Mouse (Mus musculus): ENCODE results near the gene Naglu. TPM values are rescaled to one million over a fixed set of nuclear protein-coding genes. Genes with fewer than 3 reads are reported as not detected.
"Not testable (repeated sequence)": the region's sequence is repeated elsewhere in the genome, so short reads cannot be mapped to it uniquely, and the experiment has no call there.

Naglu gene
- total RNA-seq, 2 experiments from 2014 or later: 36.3 to 47.0 TPM

DNA sequence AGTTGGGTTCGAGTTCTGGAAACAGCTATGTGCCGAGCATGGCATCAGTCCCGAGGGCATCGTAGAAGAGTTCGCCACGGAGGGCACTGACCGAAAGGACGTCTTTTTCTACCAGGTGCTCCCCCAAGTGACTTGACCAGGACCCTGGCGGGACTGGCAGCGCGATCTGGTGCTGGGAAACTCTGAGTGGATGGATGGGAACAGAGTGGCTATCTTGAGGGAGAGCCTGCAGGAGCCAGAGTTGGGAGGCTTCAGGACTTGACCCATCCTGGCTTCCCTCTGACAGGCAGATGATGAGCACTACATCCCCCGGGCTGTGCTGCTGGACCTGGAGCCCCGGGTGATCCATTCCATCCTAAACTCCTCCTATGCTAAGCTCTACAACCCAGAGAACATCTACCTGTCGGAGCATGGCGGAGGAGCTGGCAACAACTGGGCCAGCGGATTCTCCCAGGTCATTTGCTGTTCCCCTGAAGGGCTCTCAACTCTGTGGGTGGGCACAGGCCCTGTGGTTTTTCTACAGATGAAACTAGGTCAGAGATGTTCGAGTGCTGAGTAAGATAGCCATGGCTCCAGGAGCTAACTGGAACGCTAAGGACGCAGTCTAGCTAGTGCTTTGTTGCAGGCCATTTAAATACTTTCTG lies 50.9 kb downstream of the Naglu start:
- no peak for DNase-seq

DNA sequence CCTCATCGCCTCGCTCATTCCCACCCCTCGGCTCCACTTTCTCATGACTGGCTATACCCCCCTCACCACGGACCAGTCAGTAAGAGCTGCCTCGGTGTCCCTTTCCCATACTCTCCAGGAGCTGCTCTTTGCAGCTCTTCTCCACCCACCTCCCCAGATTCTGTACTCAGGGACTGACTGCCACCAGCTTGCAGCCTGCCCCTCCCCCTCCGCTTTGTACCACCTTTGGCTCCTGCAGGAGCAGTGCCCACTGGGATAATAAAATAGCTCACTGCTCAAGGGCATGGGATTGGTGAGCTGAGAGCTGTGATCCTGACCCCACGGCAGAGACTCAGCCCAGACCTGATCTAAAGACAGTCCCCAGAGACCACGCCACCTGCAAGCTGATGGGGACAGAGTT lies 54.7 kb downstream of the Naglu start:
- DNase-seq: not testable (repeated sequence)

DNA sequence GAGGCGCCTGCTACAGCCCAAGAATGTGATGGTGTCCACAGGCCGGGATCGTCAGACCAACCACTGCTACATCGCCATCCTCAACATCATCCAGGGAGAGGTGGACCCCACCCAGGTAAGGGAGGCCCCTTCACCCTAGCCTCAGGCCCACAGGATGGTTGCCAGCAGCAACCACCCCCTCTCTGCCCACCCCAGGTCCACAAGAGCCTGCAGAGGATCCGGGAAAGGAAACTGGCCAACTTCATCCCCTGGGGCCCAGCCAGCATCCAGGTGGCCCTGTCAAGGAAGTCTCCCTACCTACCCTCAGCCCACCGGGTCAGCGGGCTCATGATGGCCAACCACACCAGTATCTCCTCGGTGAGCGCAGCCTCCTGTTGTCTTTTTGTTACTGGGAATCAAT lies 55.2 kb downstream of the Naglu start:
- DNase-seq: not testable (repeated sequence)

DNA sequence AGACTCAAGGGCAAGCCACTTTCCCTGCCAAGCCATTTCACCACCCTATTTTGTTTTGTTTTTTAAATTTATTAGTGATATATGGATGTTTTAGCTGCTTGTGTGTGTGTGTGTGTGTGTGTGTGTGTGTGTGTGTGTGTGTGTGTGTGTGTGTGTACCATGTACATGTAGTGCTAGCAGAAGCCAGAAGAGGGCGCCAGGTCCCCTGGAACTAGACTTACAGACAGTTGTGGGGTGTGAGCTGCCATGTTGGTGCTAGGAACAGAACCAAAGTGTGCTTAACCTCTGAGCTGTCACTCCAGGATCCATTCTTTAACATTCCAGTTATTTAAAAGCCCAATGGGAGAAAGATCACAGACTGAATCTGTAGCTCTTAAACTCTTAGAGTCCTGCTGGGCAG lies 57.3 kb downstream of the Naglu start:
- peak in 1 of 2 experiments; percentile 17 for DNase-seq

Small RNA genes within 50 kb of the gene (microRNA-seq; reads per million reads assigned to microRNA genes)
- not detected for gene Mir6928

Other genes starting within 250 kb of the Naglu start
- gene Stat5b, start 219.3 kb upstream of the Naglu start, total RNA-seq (2021): 100 to 1,000 TPM in 1 of 2 experiments, 10 to 100 TPM in 1; 58.3 to 111 TPM
- 10 to 100 TPM; 26.3 to 39.8 TPM for gene Stat5a, start 210.7 kb upstream of the Naglu start, total RNA-seq (2021)
- 100 to 1,000 TPM in 1 of 2 experiments, 10 to 100 TPM in 1; 74.2 to 109 TPM for gene Stat3, start 130.5 kb upstream of the Naglu start, total RNA-seq (2021)
- 100 to 1,000 TPM; 307 to 340 TPM for gene Cavin1, start 99.1 kb upstream of the Naglu start, total RNA-seq (2021)
- gene Atp6v0a1, start 60.6 kb upstream of the Naglu start, total RNA-seq (2021): 100 to 1,000 TPM; 122 to 148 TPM
- gene Hsd17b1, start 8.4 kb downstream of the Naglu start, total RNA-seq (2021): 1 to 10 TPM; 1.5 to 3.3 TPM
- gene Coasy, start 12.6 kb downstream of the Naglu start, total RNA-seq (2021): 100 to 1,000 TPM in 1 of 2 experiments, 10 to 100 TPM in 1; 71.3 to 111 TPM
- 10 to 100 TPM; 50.1 to 63.1 TPM for gene Mlx, start 17.3 kb downstream of the Naglu start, total RNA-seq (2021)
- 1 to 10 TPM; 5.8 to 6.6 TPM for gene Psmc3ip, start 25.4 kb downstream of the Naglu start, total RNA-seq (2021)
- gene Retreg3, start 49.9 kb downstream of the Naglu start, total RNA-seq (2021): 10 to 100 TPM; 53.2 to 57.2 TPM
- gene Tubg1, start 49.9 kb downstream of the Naglu start, total RNA-seq (2021): 10 to 100 TPM; 41.3 to 42.7 TPM
- gene Tubg2, start 85.9 kb downstream of the Naglu start, total RNA-seq (2021): 1 to 10 TPM; 5.9 to 7.0 TPM
- 1 to 10 TPM; 4.6 to 4.9 TPM for gene Cntnap1, start 100.5 kb downstream of the Naglu start, total RNA-seq (2021)
- gene Plekhh3, start 101.3 kb downstream of the Naglu start, total RNA-seq (2021): 10 to 100 TPM; 21.5 to 30.0 TPM
- gene Ccr10, start 105.4 kb downstream of the Naglu start, total RNA-seq (2021): under 1 TPM in 1 of 2 experiments, not detected in 1; 0.43 TPM
- gene Ezh1, start 156.5 kb downstream of the Naglu start, total RNA-seq (2021): 10 to 100 TPM; 30.0 to 37.7 TPM
- 10 to 100 TPM; 39.5 to 61.8 TPM for gene Ramp2, start 176.0 kb downstream of the Naglu start, total RNA-seq (2021)
- 100 to 1,000 TPM in 1 of 2 experiments, 10 to 100 TPM in 1; 90.6 to 121 TPM for gene Vps25, start 183.7 kb downstream of the Naglu start, total RNA-seq (2021)
- gene Wnk4, start 190.6 kb downstream of the Naglu start, total RNA-seq (2021): 1 to 10 TPM; 1.5 to 2.5 TPM
- gene Cntd1, start 209.0 kb downstream of the Naglu start, total RNA-seq (2021): under 1 TPM; 0.23 to 0.26 TPM
- gene Coa3, start 209.1 kb downstream of the Naglu start, total RNA-seq (2021): 10 to 100 TPM; 69.2 to 75.4 TPM
- 100 to 1,000 TPM; 150 to 159 TPM for gene Becn1, start 232.3 kb downstream of the Naglu start, total RNA-seq (2021)
- gene Psme3, start 246.2 kb downstream of the Naglu start, total RNA-seq (2021): 100 to 1,000 TPM; 122 to 145 TPM